Mouse (Mus musculus) limb, embryonic 13.5 days (tissue): ENCODE measurements around the gene 4932415D10Rik. TPM values are rescaled to one million over a fixed set of nuclear protein-coding genes. Genes with fewer than 3 reads are reported as not detected.

Source experiments
- ATAC-seq: fragments of 200-750 bp; cut with Nextera tagmentation; 2 replicates; pipeline ENCODE4 v1.8.0; 2017; ENCODE audit warnings: low read depth, moderate number of reproducible peaks, moderate TSS enrichment; ENCODE audit not compliant: low FRiP score
- H3K27ac ChIP-seq: fragments of 300-500 bp; sonication (generic); 2 replicates; pipeline ENCODE4 v1.5.1; 2015; ENCODE audit warnings: inconsistent platforms, mild to moderate bottlenecking, moderate library complexity
- H3K27me3 ChIP-seq: fragments of 300-500 bp; sonication (generic); 2 replicates; pipeline ENCODE4 v1.6.1; 2015; ENCODE audit warnings: mild to moderate bottlenecking, inconsistent platforms
- H3K36me3 ChIP-seq: fragments of 300-500 bp; sonication (generic); 2 replicates; pipeline ENCODE4 v1.6.1; 2015; ENCODE audit warnings: inconsistent platforms, mild to moderate bottlenecking, moderate library complexity
- H3K4me1 ChIP-seq: fragments of 300-500 bp; sonication (generic); 2 replicates; pipeline ENCODE4 v1.6.1; 2015; ENCODE audit warnings: inconsistent platforms
- H3K4me2 ChIP-seq: fragments of 300-500 bp; sonication (generic); replicated peaks from 2 replicates; pipeline ENCODE4 v1.6.1; 2015; ENCODE audit warnings: inconsistent platforms, mild to moderate bottlenecking, moderate library complexity
- H3K4me3 ChIP-seq: fragments of 300-500 bp; sonication (generic); 2 replicates; pipeline ENCODE4 v1.5.1; 2015; ENCODE audit warnings: moderate library complexity, mild to moderate bottlenecking, inconsistent platforms
- H3K9ac ChIP-seq: fragments of 300-500 bp; sonication (generic); 2 replicates; pipeline ENCODE4 v1.6.1; 2015; ENCODE audit warnings: mild to moderate bottlenecking, inconsistent platforms
- H3K9me3 ChIP-seq: fragments of 300-500 bp; sonication (generic); 2 replicates; pipeline ENCODE4 v1.6.1; 2016; ENCODE audit warnings: inconsistent platforms
- WGBS: fragments of 180-500 bp; shearing (Covaris S2); methylation state at CpG from one replicate; pipeline ENCODE4 v1.1.7; 2015; 5-methylcytosine and 5-hydroxymethylcytosine counted together
- polyA plus RNA-seq: library from polyadenylated mRNA; unstranded; fragments of >200 nt; fragmentation: Nextera tagmentation; extraction: Ambion mirVana; gene quantifications from 2 replicates; pipeline ENCODE4 v1.2.1, GENCODE M21; 2015

The 4932415D10Rik gene
- not detected in 2 replicates for polyA plus RNA-seq

DNA sequence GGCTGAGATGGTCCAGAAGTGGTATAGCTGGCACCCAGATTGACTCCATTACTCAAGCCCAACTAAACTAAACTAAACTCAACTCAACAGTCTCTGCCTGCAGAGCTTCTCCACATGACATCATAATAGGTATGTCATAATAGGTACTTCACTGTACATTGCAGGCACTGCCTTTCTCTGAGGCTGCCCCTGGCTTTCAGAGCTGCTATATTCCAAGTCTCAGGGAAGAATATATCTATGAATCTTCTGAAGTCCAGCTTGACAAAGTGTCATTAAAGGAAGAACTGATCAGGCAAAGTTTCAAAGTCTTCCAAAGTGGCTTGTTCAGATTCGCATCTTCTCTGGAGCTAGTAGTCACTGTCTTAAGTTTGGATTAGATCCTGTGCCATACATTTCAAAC lies at the start of gene 4932415D10Rik:
TSS of gene 4932415D10Rik (minus strand) at position 101 of the 400 bp plus-strand sequence.
- no peak within 1 kb of the TSS for H3K4me3 ChIP-seq
- no peak within 1 kb of the TSS for H3K27ac ChIP-seq
- H3K4me2 ChIP-seq: no peak within 1 kb of the TSS
- H3K36me3 ChIP-seq: no peaks in the 10 kb centered on the region
- WGBS: 87% methylated on average over 1 of the region's 1 CpGs
- H3K27me3 ChIP-seq: no peaks in the 10 kb centered on the region
- H3K9ac ChIP-seq: no peak within 1 kb of the TSS
- H3K9me3 ChIP-seq: no peaks in the 10 kb centered on the region
- no peaks in the 10 kb centered on the region for H3K4me1 ChIP-seq
- no peak for ATAC-seq

GRCm38 (mm10) chr10:82361911-82362310 lies 45.5 kb upstream of the 4932415D10Rik start:
- 90% methylated on average over 9 of the region's 9 CpGs for WGBS
- H3K36me3 ChIP-seq: peaks cover 32% of the 10 kb centered on the region
- no peak overlapping the region for H3K9ac ChIP-seq
- no peaks in the 10 kb centered on the region for H3K27me3 ChIP-seq
- H3K4me3 ChIP-seq: no peak overlapping the region
- H3K4me1 ChIP-seq: no peaks in the 10 kb centered on the region
- peaks cover 39% of the 10 kb centered on the region for H3K9me3 ChIP-seq
- no peak for ATAC-seq
- H3K4me2 ChIP-seq: no peak overlapping the region
- no peak overlapping the region for H3K27ac ChIP-seq

- peaks cover 7% of the 10 kb centered on the region; the same call in 1 of the 2 replicates for H3K36me3 ChIP-seq
- H3K9me3 ChIP-seq: peaks cover 14% of the 10 kb centered on the region; the same call in 1 of the 2 replicates
- H3K4me2 ChIP-seq: no peak overlapping the region
- H3K27ac ChIP-seq: no peak overlapping the region
- 98% methylated on average over 4 of the region's 4 CpGs for WGBS
- no peak overlapping the region for H3K9ac ChIP-seq
- ATAC-seq: no peak
- H3K27me3 ChIP-seq: no peaks in the 10 kb centered on the region
- H3K4me1 ChIP-seq: no peaks in the 10 kb centered on the region
- no peak overlapping the region for H3K4me3 ChIP-seq
Observed at GRCm38 (mm10) chr10:82355401-82355800, 39.0 kb upstream of the 4932415D10Rik start.

DNA sequence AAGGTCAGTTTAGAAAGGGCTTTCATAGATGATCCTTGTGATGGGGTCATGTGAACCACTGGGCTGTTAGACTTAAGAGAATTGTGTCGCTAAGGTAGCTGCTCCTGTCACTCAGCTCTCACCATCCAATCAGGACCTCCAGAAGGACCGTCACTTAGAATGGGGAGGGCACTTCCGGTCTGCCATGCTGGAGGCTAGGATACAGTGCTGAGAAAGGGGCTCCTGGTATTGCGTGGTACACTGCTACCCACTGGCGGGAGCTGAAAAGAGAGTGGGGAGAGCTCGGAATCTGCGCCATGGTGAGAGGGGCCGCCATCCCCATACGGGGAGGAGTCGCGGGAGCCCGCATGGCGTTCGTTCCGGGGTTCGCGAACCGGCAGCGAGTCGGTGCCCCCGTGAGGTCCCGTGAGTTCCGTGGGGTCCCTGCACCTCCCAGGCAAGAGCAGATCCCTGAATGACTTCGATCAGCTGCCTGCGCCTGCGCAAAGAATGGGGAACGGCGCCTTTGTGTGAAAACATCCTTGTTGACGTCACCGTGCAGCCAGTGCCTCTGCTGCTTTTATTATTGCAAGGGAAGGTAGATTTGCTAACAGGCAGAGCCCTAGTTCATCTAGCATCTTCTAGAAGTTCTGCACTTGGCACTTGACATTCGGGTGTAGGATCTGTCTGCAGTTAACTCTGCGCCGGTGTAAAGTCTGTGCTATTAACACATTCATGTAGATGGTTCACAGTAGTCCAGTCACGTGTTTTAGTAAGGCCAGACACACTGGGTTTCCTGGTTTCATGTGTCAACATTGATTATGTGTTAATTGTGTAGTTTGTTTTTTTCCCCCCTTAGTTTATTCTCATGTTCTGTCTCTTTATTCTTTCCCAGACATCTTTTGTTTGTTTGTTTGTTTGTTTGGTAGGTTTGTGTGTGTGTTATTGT lies 38.0 kb upstream of the 4932415D10Rik start, which contains the start of gene Gm4924:
TSS of gene Gm4924 (plus strand) at position 173 of the 928 bp plus-strand sequence.
- H3K9me3 ChIP-seq: peaks cover 10% of the 10 kb centered on the region; the same call in 1 of the 2 replicates
- H3K4me2 ChIP-seq: peak within 1 kb of the TSS; percentile 62
- H3K36me3 ChIP-seq: peaks cover 7% of the 10 kb centered on the region; the same call in 1 of the 2 replicates
- H3K27ac ChIP-seq: peak within 1 kb of the TSS; percentile 93
- peak; percentile 100 for ATAC-seq
- 3% methylated on average over 34 of the region's 34 CpGs for WGBS
- no peaks in the 10 kb centered on the region for H3K27me3 ChIP-seq
- H3K4me1 ChIP-seq: no peaks in the 10 kb centered on the region
- H3K9ac ChIP-seq: peak within 1 kb of the TSS; percentile 82
- peak within 1 kb of the TSS; percentile 70 for H3K4me3 ChIP-seq

DNA sequence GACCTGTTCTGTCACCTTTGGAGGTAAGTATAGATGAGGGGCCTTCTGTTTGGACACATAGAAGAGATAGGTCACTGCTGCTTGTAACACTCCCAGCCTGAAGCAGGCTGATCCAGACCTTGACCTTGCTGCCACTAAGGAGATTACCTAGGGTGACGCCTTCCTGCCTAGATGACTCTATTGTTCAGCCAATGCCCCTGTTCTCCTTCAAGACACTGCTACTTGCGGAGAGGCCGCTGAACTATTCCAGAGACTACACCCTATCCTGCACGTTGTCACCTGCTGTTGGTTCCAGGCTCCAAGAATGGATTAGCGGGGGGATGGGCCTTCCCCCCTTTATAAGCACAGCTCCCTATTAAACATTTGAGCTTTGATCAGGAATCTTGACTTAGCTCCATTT lies 13.4 kb upstream of the 4932415D10Rik start:
- no peak overlapping the region for H3K27ac ChIP-seq
- ATAC-seq: no peak
- H3K36me3 ChIP-seq: no peaks in the 10 kb centered on the region
- no peaks in the 10 kb centered on the region for H3K4me1 ChIP-seq
- H3K27me3 ChIP-seq: no peaks in the 10 kb centered on the region
- no peak overlapping the region for H3K4me3 ChIP-seq
- H3K9me3 ChIP-seq: no peaks in the 10 kb centered on the region
- no peak overlapping the region for H3K4me2 ChIP-seq
- H3K9ac ChIP-seq: no peak overlapping the region
- WGBS: 85% methylated on average over 5 of the region's 5 CpGs

DNA sequence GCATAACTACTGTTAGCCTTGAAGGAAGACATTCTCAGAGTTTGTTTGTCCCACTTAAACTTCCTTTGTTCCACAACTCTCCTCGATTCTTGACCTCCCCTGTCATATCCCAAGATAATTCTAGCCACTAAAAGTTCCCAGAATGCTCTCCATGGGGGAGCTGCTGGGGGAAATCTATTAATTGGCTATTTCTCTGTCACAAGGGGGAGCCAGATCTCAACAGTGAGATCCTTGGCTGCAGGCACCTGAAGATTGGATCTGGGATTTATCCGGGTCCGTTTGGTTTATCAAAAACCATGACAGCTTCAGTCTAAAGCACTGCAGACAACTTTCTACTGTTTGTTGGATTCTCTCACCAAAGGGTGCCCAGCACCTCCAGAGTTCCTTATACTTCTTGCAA lies 3.8 kb upstream of the 4932415D10Rik start:
- Histone ChIP-seq H3K4me3 (no peak overlapping the region), H3K4me1 (no peaks in the 10 kb centered on the region), H3K27ac (no peak overlapping the region), H3K36me3 (no peaks in the 10 kb centered on the region), H3K9me3 (no peaks in the 10 kb centered on the region), H3K27me3 (no peaks in the 10 kb centered on the region), H3K4me2 (no peak overlapping the region), H3K9ac (no peak overlapping the region)
- 68% methylated on average over 3 of the region's 3 CpGs for WGBS
- ATAC-seq: no peak

DNA sequence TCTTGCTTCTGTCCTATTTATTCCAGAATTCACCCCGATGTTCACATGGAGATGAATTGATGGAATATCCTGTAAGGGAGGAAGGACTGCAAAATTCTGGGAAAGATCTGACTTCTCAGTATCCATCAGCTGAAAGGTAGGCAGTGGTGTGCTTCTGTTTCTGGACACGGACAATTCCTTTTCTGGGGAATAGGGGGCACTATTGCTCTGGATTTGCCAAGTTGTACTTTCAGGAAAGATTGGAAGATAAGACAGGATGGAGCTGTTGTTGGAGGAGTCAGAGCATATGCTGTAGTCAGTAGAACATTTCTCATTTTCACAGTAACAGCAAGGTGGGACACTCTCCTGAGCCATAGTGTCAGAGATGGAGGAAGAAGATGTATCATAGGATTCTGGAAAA lies 19.9 kb downstream of the 4932415D10Rik start:
- no peak overlapping the region for H3K9ac ChIP-seq
- H3K4me1 ChIP-seq: no peaks in the 10 kb centered on the region
- no peak overlapping the region for H3K4me2 ChIP-seq
- no peak overlapping the region for H3K27ac ChIP-seq
- H3K4me3 ChIP-seq: no peak overlapping the region
- WGBS: 63% methylated on average over 2 of the region's 2 CpGs
- no peaks in the 10 kb centered on the region for H3K27me3 ChIP-seq
- peaks cover 7% of the 10 kb centered on the region; the same call in 1 of the 2 replicates for H3K9me3 ChIP-seq
- ATAC-seq: no peak
- H3K36me3 ChIP-seq: no peaks in the 10 kb centered on the region

GRCm38 (mm10) chr10:82257331-82257730 lies 59.1 kb downstream of the 4932415D10Rik start:
- ATAC-seq: no peak

GRCm38 (mm10) chr10:82245021-82245420 lies 71.4 kb downstream of the 4932415D10Rik start:
- no peaks in the 10 kb centered on the region for H3K36me3 ChIP-seq
- no peaks in the 10 kb centered on the region for H3K27me3 ChIP-seq
- no peak overlapping the region for H3K27ac ChIP-seq
- H3K4me1 ChIP-seq: peaks cover 7% of the 10 kb centered on the region
- H3K9me3 ChIP-seq: no peaks in the 10 kb centered on the region
- no peak overlapping the region for H3K4me3 ChIP-seq
- H3K9ac ChIP-seq: no peak overlapping the region
- no peak overlapping the region for H3K4me2 ChIP-seq
- ATAC-seq: no peak

More at GRCm38 (mm10) chr10:82257331-82257730, 59.1 kb downstream of the 4932415D10Rik start:
- Histone ChIP-seq H3K4me2 (no peak overlapping the region), H3K9ac (no peak overlapping the region), H3K27ac (no peak overlapping the region), H3K27me3 (no peaks in the 10 kb centered on the region), H3K36me3 (no peaks in the 10 kb centered on the region), H3K4me1 (no peaks in the 10 kb centered on the region), H3K9me3 (no peaks in the 10 kb centered on the region; the same call in 1 of the 2 replicates), H3K4me3 (no peak overlapping the region)
- WGBS: 79% methylated on average over 2 of the region's 2 CpGs

DNA sequence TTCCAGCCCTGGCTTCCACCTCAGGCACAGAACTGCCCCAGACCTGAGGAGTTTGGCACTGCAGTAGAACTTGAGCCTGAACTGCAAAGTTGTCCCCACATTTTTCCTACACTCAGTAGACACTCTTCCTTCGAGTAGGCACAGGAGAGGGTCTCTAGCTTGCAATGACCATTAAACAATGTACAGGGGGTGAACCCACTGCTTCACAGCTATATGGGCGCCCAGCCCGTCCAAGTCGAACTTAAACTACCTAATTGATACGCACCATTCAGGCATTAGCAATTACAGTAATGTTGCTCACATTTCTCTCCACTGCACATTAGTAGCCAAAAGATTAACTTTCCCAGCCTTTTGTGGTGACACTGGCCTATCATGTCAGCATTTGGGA lies 75.0 kb downstream of the 4932415D10Rik start:
- Histone ChIP-seq H3K4me1 (peaks cover 8% of the 10 kb centered on the region), H3K27me3 (no peaks in the 10 kb centered on the region), H3K36me3 (peaks cover 17% of the 10 kb centered on the region), H3K9me3 (peaks cover 14% of the 10 kb centered on the region), H3K4me3 (peak overlapping the region; percentile 76), H3K9ac (peak overlapping the region; percentile 85; the same call in 1 of the 2 replicates), H3K4me2 (peak overlapping the region; percentile 71), H3K27ac (no peak overlapping the region)
- 78% methylated on average over 5 of the region's 5 CpGs for WGBS
- ATAC-seq: no peak; the same call in 1 of the 2 replicates

DNA sequence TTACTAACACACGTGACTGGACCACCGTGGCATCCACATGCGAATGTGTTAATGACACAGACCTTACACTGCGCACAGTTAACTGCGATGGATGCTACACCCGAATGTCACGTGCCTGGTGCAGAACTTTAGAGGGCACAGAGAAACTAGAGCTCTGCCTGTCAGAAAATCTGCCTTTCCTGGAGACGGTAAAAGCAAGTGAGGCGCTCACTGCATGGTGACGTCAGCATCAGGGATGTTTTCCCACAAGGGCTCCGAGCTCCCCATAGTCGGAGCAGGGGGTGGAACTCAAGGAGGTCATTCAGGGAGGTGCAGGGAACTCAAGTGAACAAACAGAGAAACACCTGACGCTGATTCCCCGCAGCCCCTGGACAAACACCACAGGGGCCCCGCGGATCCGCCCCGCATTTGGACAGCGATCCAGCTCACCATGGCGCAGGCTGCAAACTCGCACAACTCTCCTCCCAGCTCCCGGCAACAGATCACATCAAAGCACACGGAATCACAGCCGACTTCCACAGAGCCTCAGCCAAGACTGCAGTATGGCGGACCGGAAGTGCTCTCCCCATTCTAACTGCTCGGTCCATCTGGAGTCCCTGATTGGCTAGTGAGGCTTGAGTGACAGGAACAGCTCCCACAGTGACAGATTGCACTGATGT lies 75.5 kb downstream of the 4932415D10Rik start, which contains the start of gene Zfp938:
TSS of gene Zfp938 (minus strand) at position 539 of the 659 bp plus-strand sequence.
- Histone ChIP-seq H3K4me2 (peak within 1 kb of the TSS; percentile 71), H3K27me3 (no peaks in the 10 kb centered on the region), H3K4me1 (peaks cover 8% of the 10 kb centered on the region), H3K4me3 (peak within 1 kb of the TSS; percentile 76), H3K36me3 (peaks cover 23% of the 10 kb centered on the region), H3K27ac (peak within 1 kb of the TSS; percentile 85), H3K9me3 (peaks cover 16% of the 10 kb centered on the region), H3K9ac (peak within 1 kb of the TSS; percentile 85)
- 3% methylated on average over 27 of the region's 27 CpGs for WGBS
- peak; percentile 100 for ATAC-seq
